Mouse (Mus musculus): ENCODE data around the gene Lce1a1. TPM values are rescaled to one million over a fixed set of nuclear protein-coding genes. Genes with fewer than 3 reads are reported as not detected.

The Lce1a1 gene
- polyA plus RNA-seq, 2 experiments: not detected

- 79% methylated on average over 2 of the region's 2 CpGs for WGBS
- DNase-seq (ENCODE audit: low spot score): no peak
- no peaks in the 10 kb centered on the region for H3K27me3 ChIP-seq (ENCODE audit: control insufficient read depth, insufficient read depth, low read length)
- H3K9me3 ChIP-seq (ENCODE audit: control insufficient read depth, low read length): no peaks in the 10 kb centered on the region
- TF ChIP-seq POLR2A (IDR thresholded peaks at IDR 0.05; ENCODE audit: borderline replicate concordance, extremely low read depth, insufficient read depth, insufficient read length): no peak
- H3K4me1 ChIP-seq (ENCODE audit: control insufficient read depth, insufficient read depth, low read length): no peaks in the 10 kb centered on the region
- H3K36me3 ChIP-seq (ENCODE audit: control insufficient read depth, insufficient read depth, low read length): no peaks in the 10 kb centered on the region
- no peak within 1 kb of the TSS for H3K27ac ChIP-seq (replicated peaks; ENCODE audit: low read depth, low read length)
- no peak within 1 kb of the TSS for H3K4me2 ChIP-seq (replicated peaks; ENCODE audit: low read depth, low read length, severe bottlenecking)
- H3K9ac ChIP-seq (ENCODE audit: low read depth, low read length, severe bottlenecking): no peak within 1 kb of the TSS
- ATAC-seq (ENCODE audit: low FRiP score, low read depth): no peak
- H3K4me3 ChIP-seq (replicated peaks; ENCODE audit: low read length): no peak within 1 kb of the TSS
These were observed 26.5 kb downstream of the Lce1a1 start, which contains the start of gene Lce6a for GRCm38 (mm10) chr3:92621560-92621959. TSS of gene Lce6a (minus strand) at chr3:92621660.

- Histone ChIP-seq H3K4me3 (replicated peaks; ENCODE audit: low read length) (no peak overlapping the region), H3K27me3 (ENCODE audit: control insufficient read depth, insufficient read depth, low read length) (no peaks in the 10 kb centered on the region), H3K9me3 (ENCODE audit: control insufficient read depth, low read length) (no peaks in the 10 kb centered on the region), H3K36me3 (ENCODE audit: control insufficient read depth, insufficient read depth, low read length) (no peaks in the 10 kb centered on the region), H3K27ac (replicated peaks; ENCODE audit: low read depth, low read length) (no peak overlapping the region), H3K4me2 (replicated peaks; ENCODE audit: low read depth, low read length, severe bottlenecking) (no peak overlapping the region), H3K9ac (ENCODE audit: low read depth, low read length, severe bottlenecking) (no peak overlapping the region), H3K4me1 (ENCODE audit: control insufficient read depth, insufficient read depth, low read length) (no peaks in the 10 kb centered on the region)
- DNase-seq (ENCODE audit: low spot score) (no peak), ATAC-seq (ENCODE audit: low FRiP score, low read depth) (no peak)
- no peak for TF ChIP-seq POLR2A (IDR thresholded peaks at IDR 0.05; ENCODE audit: borderline replicate concordance, extremely low read depth, insufficient read depth, insufficient read length)
- WGBS: 42% methylated on average over 1 of the region's 1 CpGs
These were observed 38.3 kb downstream of the Lce1a1 start for GRCm38 (mm10) chr3:92609804-92610203.

DNA sequence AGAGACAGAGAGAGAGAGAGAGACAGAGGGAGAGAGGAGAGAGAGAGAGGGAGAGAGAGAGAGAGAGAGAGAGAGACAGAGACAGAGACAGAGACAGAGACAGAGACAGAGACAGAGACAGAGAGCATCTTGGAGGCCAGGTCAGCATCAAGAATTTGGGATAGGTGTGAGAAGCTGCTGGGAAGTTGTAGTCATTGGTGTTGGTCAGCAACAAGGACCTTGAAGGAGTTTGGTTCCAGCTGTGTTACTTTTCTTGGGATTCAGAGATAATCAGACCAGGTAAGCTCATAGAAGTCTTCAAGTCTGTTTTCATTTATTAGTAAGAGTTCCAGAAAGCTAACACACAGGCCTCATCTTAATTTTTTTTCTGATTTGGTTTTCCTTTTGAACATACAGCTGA lies 40.7 kb downstream of the Lce1a1 start, which contains the start of gene 2210017I01Rik:
Gene 2210017I01Rik, minus strand, starts transcription at position 101 of the 400 bp plus-strand sequence.
- H3K9me3 ChIP-seq (ENCODE audit: control insufficient read depth, low read length): no peaks in the 10 kb centered on the region
- no peak for TF ChIP-seq POLR2A (IDR thresholded peaks at IDR 0.05; ENCODE audit: borderline replicate concordance, extremely low read depth, insufficient read depth, insufficient read length)
- no peak within 1 kb of the TSS for H3K4me2 ChIP-seq (replicated peaks; ENCODE audit: low read depth, low read length, severe bottlenecking)
- DNase-seq (ENCODE audit: low spot score) (no peak), ATAC-seq (ENCODE audit: low FRiP score, low read depth) (no peak)
- no peaks in the 10 kb centered on the region for H3K36me3 ChIP-seq (ENCODE audit: control insufficient read depth, insufficient read depth, low read length)
- H3K4me1 ChIP-seq (ENCODE audit: control insufficient read depth, insufficient read depth, low read length): no peaks in the 10 kb centered on the region
- no peak within 1 kb of the TSS for H3K27ac ChIP-seq (replicated peaks; ENCODE audit: low read depth, low read length)
- H3K27me3 ChIP-seq (ENCODE audit: control insufficient read depth, insufficient read depth, low read length): no peaks in the 10 kb centered on the region
- H3K4me3 ChIP-seq (replicated peaks; ENCODE audit: low read length): no peak within 1 kb of the TSS
- no peak within 1 kb of the TSS for H3K9ac ChIP-seq (ENCODE audit: low read depth, low read length, severe bottlenecking)

- Histone ChIP-seq H3K27ac (replicated peaks; ENCODE audit: low read depth, low read length) (no peak overlapping the region), H3K4me1 (ENCODE audit: control insufficient read depth, insufficient read depth, low read length) (no peaks in the 10 kb centered on the region), H3K4me3 (replicated peaks; ENCODE audit: low read length) (no peak overlapping the region), H3K9me3 (ENCODE audit: control insufficient read depth, low read length) (peaks cover 6% of the 10 kb centered on the region; the same call in 1 of the 2 replicates), H3K9ac (ENCODE audit: low read depth, low read length, severe bottlenecking) (no peak overlapping the region), H3K4me2 (replicated peaks; ENCODE audit: low read depth, low read length, severe bottlenecking) (no peak overlapping the region), H3K36me3 (ENCODE audit: control insufficient read depth, insufficient read depth, low read length) (no peaks in the 10 kb centered on the region), H3K27me3 (ENCODE audit: control insufficient read depth, insufficient read depth, low read length) (no peaks in the 10 kb centered on the region)
- 47% methylated on average over 1 of the region's 1 CpGs for WGBS
- ATAC-seq (ENCODE audit: low FRiP score, low read depth) (no peak), DNase-seq (ENCODE audit: low spot score) (peak; percentile 45)
- TF ChIP-seq POLR2A (IDR thresholded peaks at IDR 0.05; ENCODE audit: borderline replicate concordance, extremely low read depth, insufficient read depth, insufficient read length): no peak
These were observed 45.9 kb downstream of the Lce1a1 start for GRCm38 (mm10) chr3:92602169-92602568.

DNA sequence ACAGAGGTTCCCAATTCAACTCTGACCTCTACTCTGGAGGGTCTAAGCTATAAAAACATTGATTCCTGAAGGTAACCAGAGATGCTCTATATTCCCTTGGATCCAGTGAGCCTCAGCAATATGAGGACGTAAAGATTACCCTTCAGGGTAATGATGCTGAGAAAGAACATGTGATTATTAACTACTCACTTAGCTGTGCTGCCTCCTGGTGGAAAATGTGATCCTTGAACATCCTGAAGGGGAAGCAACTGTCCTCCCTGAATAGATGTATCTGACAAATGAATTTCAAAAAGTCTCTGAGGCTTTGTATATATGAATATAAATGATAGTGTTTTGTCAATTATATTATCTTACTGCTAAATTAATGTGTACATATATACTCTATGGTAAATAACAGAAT lies 47.7 kb downstream of the Lce1a1 start:
- H3K4me1 ChIP-seq (ENCODE audit: control insufficient read depth, insufficient read depth, low read length): no peaks in the 10 kb centered on the region
- H3K9ac ChIP-seq (ENCODE audit: low read depth, low read length, severe bottlenecking): no peak overlapping the region
- H3K27me3 ChIP-seq (ENCODE audit: control insufficient read depth, insufficient read depth, low read length): no peaks in the 10 kb centered on the region
- H3K4me2 ChIP-seq (replicated peaks; ENCODE audit: low read depth, low read length, severe bottlenecking): no peak overlapping the region
- TF ChIP-seq POLR2A (IDR thresholded peaks at IDR 0.05; ENCODE audit: borderline replicate concordance, extremely low read depth, insufficient read depth, insufficient read length): no peak
- H3K36me3 ChIP-seq (ENCODE audit: control insufficient read depth, insufficient read depth, low read length): no peaks in the 10 kb centered on the region
- H3K9me3 ChIP-seq (ENCODE audit: control insufficient read depth, low read length): peaks cover 6% of the 10 kb centered on the region; the same call in 1 of the 2 replicates
- 50% methylated on average over 1 of the region's 1 CpGs for WGBS
- DNase-seq (ENCODE audit: low spot score): no peak
- no peak overlapping the region for H3K27ac ChIP-seq (replicated peaks; ENCODE audit: low read depth, low read length)
- no peak overlapping the region for H3K4me3 ChIP-seq (replicated peaks; ENCODE audit: low read length)
- no peak for ATAC-seq (ENCODE audit: low FRiP score, low read depth)

DNA sequence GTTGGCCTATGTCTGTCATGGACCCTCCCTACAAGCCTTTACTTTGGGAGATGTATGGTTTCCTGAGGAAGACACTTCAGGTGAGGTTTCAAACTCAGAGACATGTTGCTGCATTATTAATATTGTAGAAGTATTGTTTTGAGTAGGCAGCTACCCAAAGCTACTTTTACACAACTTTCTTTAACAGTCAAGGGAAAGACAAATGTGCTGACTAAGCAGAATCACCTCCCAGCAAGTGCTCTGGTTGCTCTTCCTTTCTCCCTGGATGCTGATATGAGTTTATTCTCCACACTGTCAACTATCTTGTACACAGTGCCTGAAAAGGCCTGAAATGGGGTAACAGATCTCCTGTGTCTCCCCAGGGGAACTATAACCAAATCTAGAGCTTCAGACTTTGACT lies 48.1 kb downstream of the Lce1a1 start:
- Histone ChIP-seq H3K9ac (ENCODE audit: low read depth, low read length, severe bottlenecking) (no peak overlapping the region), H3K4me3 (replicated peaks; ENCODE audit: low read length) (no peak overlapping the region), H3K27me3 (ENCODE audit: control insufficient read depth, insufficient read depth, low read length) (no peaks in the 10 kb centered on the region), H3K4me1 (ENCODE audit: control insufficient read depth, insufficient read depth, low read length) (no peaks in the 10 kb centered on the region), H3K9me3 (ENCODE audit: control insufficient read depth, low read length) (peaks cover 6% of the 10 kb centered on the region; the same call in 1 of the 2 replicates), H3K4me2 (replicated peaks; ENCODE audit: low read depth, low read length, severe bottlenecking) (no peak overlapping the region), H3K36me3 (ENCODE audit: control insufficient read depth, insufficient read depth, low read length) (no peaks in the 10 kb centered on the region), H3K27ac (replicated peaks; ENCODE audit: low read depth, low read length) (no peak overlapping the region)
- DNase-seq (ENCODE audit: low spot score): no peak
- no peak for TF ChIP-seq POLR2A (IDR thresholded peaks at IDR 0.05; ENCODE audit: borderline replicate concordance, extremely low read depth, insufficient read depth, insufficient read length)
- ATAC-seq (ENCODE audit: low FRiP score, low read depth): no peak

Data from limb, embryonic 14.5 days (tissue).